Mouse (Mus musculus): ENCODE measurements around the gene Catsperz.
"Not testable (repeated sequence)": the region's sequence is repeated elsewhere in the genome, so short reads cannot be mapped to it uniquely, and the experiment has no call there.

Gene Catsperz

GRCm38 (mm10) chr19:6906199-6906598 lies 19.0 kb downstream of the Catsperz start:
- peak; percentile 62 to 78 for DNase-seq

- DNase-seq = peak in 1 of 2 experiments; percentile 71
Observed at GRCm38 (mm10) chr19:6905498-6906159, 19.6 kb downstream of the Catsperz start.

- peak; percentile 85 to 93 for DNase-seq
Observed at GRCm38 (mm10) chr19:6904846-6905245, 20.3 kb downstream of the Catsperz start.

GRCm38 (mm10) chr19:6903031-6903430 lies 22.1 kb downstream of the Catsperz start:
- DNase-seq = peak; percentile 60 to 72

GRCm38 (mm10) chr19:6899641-6900040 lies 25.5 kb downstream of the Catsperz start:
- DNase-seq = peak in 1 of 2 experiments; percentile 24

- DNase-seq = not testable (repeated sequence)
Observed at GRCm38 (mm10) chr19:6895608-6896305, 29.4 kb downstream of the Catsperz start.

GRCm38 (mm10) chr19:6893731-6894451 lies 31.3 kb downstream of the Catsperz start:
- no peak for DNase-seq

GRCm38 (mm10) chr19:6892512-6892911 lies 32.7 kb downstream of the Catsperz start:
- DNase-seq = no peak

GRCm38 (mm10) chr19:6877965-6878364 lies 47.2 kb downstream of the Catsperz start:
- no peak for DNase-seq

GRCm38 (mm10) chr19:6876799-6877198 lies 48.4 kb downstream of the Catsperz start:
- no peak for DNase-seq

GRCm38 (mm10) chr19:6875834-6876233 lies 49.3 kb downstream of the Catsperz start:
- no peak for DNase-seq

GRCm38 (mm10) chr19:6874257-6874656 lies 50.9 kb downstream of the Catsperz start:
- no peak for DNase-seq

- DNase-seq = no peak
Observed at GRCm38 (mm10) chr19:6872701-6873100, 52.5 kb downstream of the Catsperz start.

All from kidney, postnatal 25 days (tissue).